Mouse (Mus musculus): Measurements from ENCODE around the gene 4933405L10Rik. TPM values are rescaled to one million over a fixed set of nuclear protein-coding genes. Genes with fewer than 3 reads are reported as not detected.

Gene 4933405L10Rik
- polyA plus RNA-seq (2015; fragmentation: Illumina TruSeq; extraction: RNeasy Lipid Tissue Mini Kit (QIAGEN cat#74804); ENCODE audit: insufficient read depth, low read depth, low replicate concordance): not detected

GRCm38 (mm10) chr8:105707498-105708403 lies at the start of gene 4933405L10Rik, which contains the start of gene Enkd1:
TSS of gene 4933405L10Rik (plus strand) at chr8:105707655.
TSS of gene Enkd1 (minus strand) at chr8:105708210.

GRCm38 (mm10) chr8:105685796-105686308 lies 21.6 kb upstream of the 4933405L10Rik start, which contains the start of gene Carmil2:
TSS of gene Carmil2 (plus strand) at chr8:105686274.

GRCm38 (mm10) chr8:105700966-105701824 lies 6.3 kb upstream of the 4933405L10Rik start, which contains the start of the genes Acd and Pard6a:
TSS of gene Acd (minus strand) at chr8:105701102.
TSS of gene Pard6a (plus strand) at chr8:105701148.

GRCm38 (mm10) chr8:105758277-105759108 lies 51.0 kb downstream of the 4933405L10Rik start, which contains the start of gene Gfod2:
TSS of gene Gfod2 (minus strand) at chr8:105758664.

Other genes with a start within 250 kb of the 4933405L10Rik start
- 31.3 TPM for gene Tppp3, start 236.1 kb upstream of the 4933405L10Rik start, polyA plus RNA-seq (2015; fragmentation: Illumina TruSeq; extraction: RNeasy Lipid Tissue Mini Kit (QIAGEN cat#74804); ENCODE audit: insufficient read depth, low read depth, low replicate concordance)
- 13.1 TPM for gene Zdhhc1, start 210.8 kb upstream of the 4933405L10Rik start, polyA plus RNA-seq (2015; fragmentation: Illumina TruSeq; extraction: RNeasy Lipid Tissue Mini Kit (QIAGEN cat#74804); ENCODE audit: insufficient read depth, low read depth, low replicate concordance)
- gene Hsd11b2, start 188.9 kb upstream of the 4933405L10Rik start, polyA plus RNA-seq (2015; fragmentation: Illumina TruSeq; extraction: RNeasy Lipid Tissue Mini Kit (QIAGEN cat#74804); ENCODE audit: insufficient read depth, low read depth, low replicate concordance): not detected
- 29.8 TPM for gene Atp6v0d1, start 141.6 kb upstream of the 4933405L10Rik start, polyA plus RNA-seq (2015; fragmentation: Illumina TruSeq; extraction: RNeasy Lipid Tissue Mini Kit (QIAGEN cat#74804); ENCODE audit: insufficient read depth, low read depth, low replicate concordance)
- 13.9 TPM for gene Ripor1, start 102.4 kb upstream of the 4933405L10Rik start, polyA plus RNA-seq (2015; fragmentation: Illumina TruSeq; extraction: RNeasy Lipid Tissue Mini Kit (QIAGEN cat#74804); ENCODE audit: insufficient read depth, low read depth, low replicate concordance)
- gene Ctcf, start 71.1 kb upstream of the 4933405L10Rik start, polyA plus RNA-seq (2015; fragmentation: Illumina TruSeq; extraction: RNeasy Lipid Tissue Mini Kit (QIAGEN cat#74804); ENCODE audit: insufficient read depth, low read depth, low replicate concordance): 10.2 TPM
- not detected for gene Agrp, start 70.3 kb upstream of the 4933405L10Rik start, polyA plus RNA-seq (2015; fragmentation: Illumina TruSeq; extraction: RNeasy Lipid Tissue Mini Kit (QIAGEN cat#74804); ENCODE audit: insufficient read depth, low read depth, low replicate concordance)
- gene Carmil2, start 21.4 kb upstream of the 4933405L10Rik start, polyA plus RNA-seq (2015; fragmentation: Illumina TruSeq; extraction: RNeasy Lipid Tissue Mini Kit (QIAGEN cat#74804); ENCODE audit: insufficient read depth, low read depth, low replicate concordance): 0.61 TPM
- gene Acd, start 6.6 kb upstream of the 4933405L10Rik start, polyA plus RNA-seq (2015; fragmentation: Illumina TruSeq; extraction: RNeasy Lipid Tissue Mini Kit (QIAGEN cat#74804); ENCODE audit: insufficient read depth, low read depth, low replicate concordance): 8.9 TPM
- gene Pard6a, start 6.5 kb upstream of the 4933405L10Rik start, polyA plus RNA-seq (2015; fragmentation: Illumina TruSeq; extraction: RNeasy Lipid Tissue Mini Kit (QIAGEN cat#74804); ENCODE audit: insufficient read depth, low read depth, low replicate concordance): 1.4 TPM
- gene Enkd1, start 555 bp downstream of the 4933405L10Rik start, polyA plus RNA-seq (2015; fragmentation: Illumina TruSeq; extraction: RNeasy Lipid Tissue Mini Kit (QIAGEN cat#74804); ENCODE audit: insufficient read depth, low read depth, low replicate concordance): 1.6 TPM
- 3.7 TPM for gene Gfod2, start 51.0 kb downstream of the 4933405L10Rik start, polyA plus RNA-seq (2015; fragmentation: Illumina TruSeq; extraction: RNeasy Lipid Tissue Mini Kit (QIAGEN cat#74804); ENCODE audit: insufficient read depth, low read depth, low replicate concordance)
- gene Ranbp10, start 119.7 kb downstream of the 4933405L10Rik start, polyA plus RNA-seq (2015; fragmentation: Illumina TruSeq; extraction: RNeasy Lipid Tissue Mini Kit (QIAGEN cat#74804); ENCODE audit: insufficient read depth, low read depth, low replicate concordance): 5.2 TPM
- not detected for gene Tsnaxip1, start 120.1 kb downstream of the 4933405L10Rik start, polyA plus RNA-seq (2015; fragmentation: Illumina TruSeq; extraction: RNeasy Lipid Tissue Mini Kit (QIAGEN cat#74804); ENCODE audit: insufficient read depth, low read depth, low replicate concordance)
- 3.4 TPM for gene Cenpt, start 145.6 kb downstream of the 4933405L10Rik start, polyA plus RNA-seq (2015; fragmentation: Illumina TruSeq; extraction: RNeasy Lipid Tissue Mini Kit (QIAGEN cat#74804); ENCODE audit: insufficient read depth, low read depth, low replicate concordance)
- 7.8 TPM for gene Thap11, start 147.5 kb downstream of the 4933405L10Rik start, polyA plus RNA-seq (2015; fragmentation: Illumina TruSeq; extraction: RNeasy Lipid Tissue Mini Kit (QIAGEN cat#74804); ENCODE audit: insufficient read depth, low read depth, low replicate concordance)
- gene Nutf2, start 152.9 kb downstream of the 4933405L10Rik start, polyA plus RNA-seq (2015; fragmentation: Illumina TruSeq; extraction: RNeasy Lipid Tissue Mini Kit (QIAGEN cat#74804); ENCODE audit: insufficient read depth, low read depth, low replicate concordance): 16.2 TPM
- 16.1 TPM for gene Edc4, start 173.2 kb downstream of the 4933405L10Rik start, polyA plus RNA-seq (2015; fragmentation: Illumina TruSeq; extraction: RNeasy Lipid Tissue Mini Kit (QIAGEN cat#74804); ENCODE audit: insufficient read depth, low read depth, low replicate concordance)
- gene Nrn1l, start 185.9 kb downstream of the 4933405L10Rik start, polyA plus RNA-seq (2015; fragmentation: Illumina TruSeq; extraction: RNeasy Lipid Tissue Mini Kit (QIAGEN cat#74804); ENCODE audit: insufficient read depth, low read depth, low replicate concordance): not detected
- 3.8 TPM for gene Pskh1, start 192.8 kb downstream of the 4933405L10Rik start, polyA plus RNA-seq (2015; fragmentation: Illumina TruSeq; extraction: RNeasy Lipid Tissue Mini Kit (QIAGEN cat#74804); ENCODE audit: insufficient read depth, low read depth, low replicate concordance)
- gene Ctrl, start 226.2 kb downstream of the 4933405L10Rik start, polyA plus RNA-seq (2015; fragmentation: Illumina TruSeq; extraction: RNeasy Lipid Tissue Mini Kit (QIAGEN cat#74804); ENCODE audit: insufficient read depth, low read depth, low replicate concordance): 23,700 TPM
- 298 TPM for gene Psmb10, start 230.8 kb downstream of the 4933405L10Rik start, polyA plus RNA-seq (2015; fragmentation: Illumina TruSeq; extraction: RNeasy Lipid Tissue Mini Kit (QIAGEN cat#74804); ENCODE audit: insufficient read depth, low read depth, low replicate concordance)
- 6.6 TPM for gene Lcat, start 235.7 kb downstream of the 4933405L10Rik start, polyA plus RNA-seq (2015; fragmentation: Illumina TruSeq; extraction: RNeasy Lipid Tissue Mini Kit (QIAGEN cat#74804); ENCODE audit: insufficient read depth, low read depth, low replicate concordance)